11 mouse cellular contexts compared by ENCODE assay signal in the genomic region with DNA sequence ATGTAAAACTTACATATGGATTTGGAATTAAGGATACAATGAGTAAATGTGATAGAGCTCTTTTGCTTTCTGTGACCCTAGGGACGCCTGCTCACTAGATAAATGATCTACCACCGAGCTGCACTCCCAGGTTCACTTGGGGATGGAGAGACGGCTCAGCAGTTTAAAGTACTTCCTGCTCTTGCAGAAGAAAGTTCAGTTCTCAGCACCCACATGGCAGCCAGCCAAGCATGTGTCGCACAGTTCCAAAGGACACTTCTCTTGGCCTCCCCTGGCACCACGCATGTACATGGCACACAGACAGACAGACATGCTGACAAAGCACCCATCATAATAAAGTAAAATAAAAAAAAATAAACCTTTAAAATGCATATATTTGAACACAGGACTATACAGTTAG.
DNase-seq lines count a peak whose midpoint lies in the region; ATAC-seq and TF ChIP-seq lines count a peak whose summit lies in the region.
"Had no signal": no experiment of that assay in that cellular context is flagged by ENCODE, and none has a peak within 500 bp of the region (broad histone marks: within the 10 kb centered on the region; RNA-seq: fewer than 3 reads in every experiment).

No protein-coding gene starts in this region.

- no peaks in the 10 kb centered on the region for H3K9me3 ChIP-seq in lung, postnatal 0 days (ENCODE audit: low read length)
- H3K9me3 ChIP-seq: forebrain, embryonic 12.5 days; limb, embryonic 10.5 days; midbrain, embryonic 12.5 days had no signal

- H3K4me2 ChIP-seq in lung, postnatal 0 days (replicated peaks; ENCODE audit: low read depth, low read length): no peak overlapping the region
- H3K4me2 ChIP-seq: forebrain, embryonic 12.5 days; midbrain, embryonic 12.5 days had no signal

- ATAC-seq in lung, postnatal 0 days: peak; percentile 48
- ATAC-seq in megakaryocyte, adult 5-6 weeks (ENCODE audit: poor library complexity, severe bottlenecking): no peak

- no peaks in the 10 kb centered on the region for H3K79me2 ChIP-seq in heart, adult 2 months (replicated peaks; ENCODE audit: control insufficient read depth, insufficient read depth, low read length)

- WGBS in spleen, adult 2 months: 9% methylated on average over 5 of the region's 5 CpGs
- WGBS in lung, postnatal 0 days: 18% methylated on average over 5 of the region's 5 CpGs
- whole genome bisulfite sequencing in heart, adult 2 months: 38% methylated on average over 5 of the region's 5 CpGs

- intact Hi-C loops in heart, adult 2 months (cut with DNase I): no loop called here

- H3K4me3 ChIP-seq in spleen, adult 2 months (ENCODE audit: extremely low read depth, insufficient read depth, insufficient read length): no peak overlapping the region
- no peak overlapping the region for H3K4me3 ChIP-seq in lung, postnatal 0 days (ENCODE audit: low read depth, low read length)
- no peak overlapping the region for H3K4me3 ChIP-seq in heart, adult 2 months
- H3K4me3 ChIP-seq: forebrain, embryonic 12.5 days; limb, embryonic 10.5 days; midbrain, embryonic 12.5 days had no signal

- peaks cover 28% of the 10 kb centered on the region for H3K36me3 ChIP-seq in spleen, adult 2 months (ENCODE audit: control insufficient read depth, insufficient read depth, low read length)
- peaks cover 4% of the 10 kb centered on the region; the same call in 1 of the 2 replicates for H3K36me3 ChIP-seq in lung, postnatal 0 days (ENCODE audit: insufficient read depth, low read length)
- H3K36me3 ChIP-seq in heart, adult 2 months (ENCODE audit: control insufficient read depth, insufficient read depth, low read length): no peaks in the 10 kb centered on the region
- H3K36me3 ChIP-seq: forebrain, embryonic 12.5 days; midbrain, embryonic 12.5 days had no signal

- no peak for TF ChIP-seq EP300 in lung, postnatal 0 days (IDR thresholded peaks at IDR 0.05)
- no peak for TF ChIP-seq EP300 in heart, adult 2 months (IDR thresholded peaks at IDR 0.05; ENCODE audit: insufficient read depth, low read depth, low read length)

- no peaks in the 10 kb centered on the region for H3K27me3 ChIP-seq in spleen, adult 2 months (ENCODE audit: control insufficient read depth, insufficient read depth, low read length)
- H3K27me3 ChIP-seq in lung, postnatal 0 days (replicated peaks; ENCODE audit: insufficient read depth, low read length): no peaks in the 10 kb centered on the region
- H3K27me3 ChIP-seq in heart, adult 2 months (ENCODE audit: control insufficient read depth, insufficient read depth, low read length): no peaks in the 10 kb centered on the region

- no peak overlapping the region for H3K9ac ChIP-seq in lung, postnatal 0 days (replicated peaks; ENCODE audit: low read depth)
- no peak overlapping the region for H3K9ac ChIP-seq in heart, adult 2 months (ENCODE audit: low read depth, low read length)
- H3K9ac ChIP-seq: forebrain, embryonic 12.5 days; midbrain, embryonic 12.5 days had no signal

- H3K27ac ChIP-seq in spleen, adult 2 months (ENCODE audit: insufficient read depth, low read length): peak overlapping the region; percentile 3; the same call in 1 of the 2 replicates
- H3K27ac ChIP-seq in lung, postnatal 0 days (ENCODE audit: low read length): no peak overlapping the region
- no peak overlapping the region for H3K27ac ChIP-seq in heart, adult 2 months
- H3K27ac ChIP-seq: forebrain, embryonic 12.5 days; limb, embryonic 10.5 days; midbrain, embryonic 12.5 days had no signal

- no peak for TF ChIP-seq POLR2A in spleen, adult 2 months (IDR thresholded peaks at IDR 0.05; ENCODE audit: low read depth, low read length)
- no peak for TF ChIP-seq POLR2A in heart, adult 2 months (IDR thresholded peaks at IDR 0.05; ENCODE audit: insufficient read depth, low read depth, low read length)

- H3K4me1 ChIP-seq in spleen, adult 2 months (ENCODE audit: control insufficient read depth, insufficient read depth, insufficient read length): peaks cover 35% of the 10 kb centered on the region; the same call in 1 of the 2 replicates
- H3K4me1 ChIP-seq in lung, postnatal 0 days (ENCODE audit: insufficient read depth, low read depth, low read length): peaks cover 5% of the 10 kb centered on the region; the same call in 1 of the 2 replicates
- no peaks in the 10 kb centered on the region for H3K4me1 ChIP-seq in heart, adult 2 months (ENCODE audit: control insufficient read depth, insufficient read depth, low read length)

- DNase-seq in adrenal gland, adult (ENCODE audit: inconsistent age in 2 of 2, low spot score in 1 of 2): peak; percentile 26 to 73
- no peak for DNase-seq in adrenal gland, postnatal 4 days (ENCODE audit: low spot score in 2 of 2)
- peak in 1 of 2 experiments; percentile 52 for DNase-seq in spleen, adult 2 months (ENCODE audit: low read depth in 1 of 2, low spot score in 2 of 2)
- DNase-seq in spleen, adult 12 weeks (ENCODE audit: low spot score): no peak
- peak; percentile 54 for DNase-seq in lung, postnatal 0 days (ENCODE audit: low spot score)
- DNase-seq in heart, adult 2 months: no peak
- no peak for DNase-seq in frontal cortex, postnatal 14 days (ENCODE audit: low spot score in 2 of 2)

- TF ChIP-seq CTCF in spleen, adult 2 months (IDR thresholded peaks at IDR 0.05; ENCODE audit: extremely low read depth, insufficient read depth, insufficient read length, insufficient replicate concordance): no peak
- no peak for TF ChIP-seq CTCF in lung, postnatal 0 days (IDR thresholded peaks at IDR 0.05)
- no peak for TF ChIP-seq CTCF in heart, adult 2 months (IDR thresholded peaks at IDR 0.05)

Comparison
In these comparisons a context has a peak if more than half of its experiments do, and no peak if none do; other contexts are left out.
1. DNase-seq: peak in adrenal gland, adult (2 of 2) and lung, postnatal 0 days (single experiment); none in adrenal gland, postnatal 4 days (0 of 2), spleen, adult 12 weeks (single experiment), heart, adult 2 months (0 of 2) and frontal cortex, postnatal 14 days (0 of 2).